Mouse (Mus musculus) ES-Bruce4 (cell line): ENCODE measurements around the gene Lhfpl3. TPM values are rescaled to one million over a fixed set of nuclear protein-coding genes. Genes with fewer than 3 reads are reported as not detected.

Source experiments
- H3K27ac ChIP-seq: 2 replicates; pipeline ENCODE4 v1.5.1; 2012; ENCODE audit warnings: low read length, inconsistent platforms; ENCODE audit not compliant: insufficient read depth
- H3K27me3 ChIP-seq: 2 replicates; pipeline ENCODE4 v1.6.1; 2012; ENCODE audit warnings: mild to moderate bottlenecking, low read length, inconsistent platforms; ENCODE audit not compliant: control insufficient read depth, poor library complexity, insufficient read depth, severe bottlenecking
- H3K36me3 ChIP-seq: 2 replicates; pipeline ENCODE4 v1.6.1; 2012; ENCODE audit warnings: inconsistent platforms, mild to moderate bottlenecking, low read length, moderate library complexity; ENCODE audit not compliant: control insufficient read depth, poor library complexity, insufficient read depth, severe bottlenecking
- H3K4me1 ChIP-seq: one replicate; pipeline ENCODE4 v1.8.1; 2011; ENCODE audit warnings: low read length; ENCODE audit not compliant: control insufficient read depth, insufficient read depth
- H3K4me3 ChIP-seq: 2 replicates; pipeline ENCODE4 v1.5.1; 2011; ENCODE audit warnings: low read depth, mild to moderate bottlenecking, low read length
- H3K9ac ChIP-seq: 2 replicates; pipeline ENCODE4 v1.6.1; 2012; ENCODE audit warnings: low read depth, mild to moderate bottlenecking, inconsistent platforms; ENCODE audit not compliant: poor library complexity, severe bottlenecking
- H3K9me3 ChIP-seq: replicated peaks from 2 replicates; pipeline ENCODE4 v1.6.1; 2012; ENCODE audit warnings: mild to moderate bottlenecking, low read length, inconsistent platforms; ENCODE audit not compliant: control insufficient read depth, poor library complexity, insufficient read depth, severe bottlenecking
- CTCF ChIP-seq: IDR thresholded peaks from one replicate; pipeline ENCODE4 v1.8.1; 2011; ENCODE audit warnings: low read depth, low read length
- EP300 ChIP-seq: IDR thresholded peaks from 2 replicates; pipeline ENCODE4 v1.6.1; 2011; ENCODE audit warnings: low read depth, low read length; ENCODE audit not compliant: insufficient read depth
- POLR2A ChIP-seq: IDR thresholded peaks from one replicate; pipeline ENCODE4 v1.8.1; 2011; ENCODE audit warnings: low read length; ENCODE audit not compliant: insufficient read depth
- polyA plus RNA-seq: library from polyadenylated mRNA; stranded (reverse); fragments of >200 nt; gene quantifications from 2 replicates; pipeline ENCODE4 v1.2.4, GENCODE M21; 2011; ENCODE audit warnings: low read depth; ENCODE audit not compliant: missing spikeins, insufficient read depth, insufficient read length

Gene Lhfpl3
- polyA plus RNA-seq, 1 experiment = not detected

DNA sequence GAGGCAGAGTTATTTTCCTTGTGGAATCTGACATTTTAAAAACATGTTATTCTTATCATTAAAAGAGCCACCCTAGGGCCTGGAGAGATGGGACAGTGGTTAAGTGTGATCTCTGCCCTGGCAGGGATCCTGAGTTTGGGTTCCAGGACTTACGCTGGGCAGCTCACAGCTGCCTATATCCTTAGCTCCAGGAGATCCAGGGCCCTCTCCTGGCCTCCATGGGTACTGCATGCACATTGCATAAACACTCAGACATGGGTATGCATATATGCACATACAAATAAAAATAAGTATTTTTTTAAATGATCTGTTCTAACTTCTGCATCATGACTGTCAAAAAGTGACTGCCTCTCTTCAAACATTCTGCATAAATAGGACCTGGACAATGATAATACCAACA is 115.5 kb downstream of the Lhfpl3 start:
- no peak overlapping the region for H3K9ac ChIP-seq
- no peaks in the 10 kb centered on the region for H3K4me1 ChIP-seq
- no peaks in the 10 kb centered on the region for H3K9me3 ChIP-seq
- peak; percentile 47 for TF ChIP-seq CTCF
- TF ChIP-seq POLR2A = no peak
- no peaks in the 10 kb centered on the region; the same call in 1 of the 2 replicates for H3K27me3 ChIP-seq
- H3K4me3 ChIP-seq = no peak overlapping the region
- H3K27ac ChIP-seq = no peak overlapping the region
- H3K36me3 ChIP-seq = no peaks in the 10 kb centered on the region

DNA sequence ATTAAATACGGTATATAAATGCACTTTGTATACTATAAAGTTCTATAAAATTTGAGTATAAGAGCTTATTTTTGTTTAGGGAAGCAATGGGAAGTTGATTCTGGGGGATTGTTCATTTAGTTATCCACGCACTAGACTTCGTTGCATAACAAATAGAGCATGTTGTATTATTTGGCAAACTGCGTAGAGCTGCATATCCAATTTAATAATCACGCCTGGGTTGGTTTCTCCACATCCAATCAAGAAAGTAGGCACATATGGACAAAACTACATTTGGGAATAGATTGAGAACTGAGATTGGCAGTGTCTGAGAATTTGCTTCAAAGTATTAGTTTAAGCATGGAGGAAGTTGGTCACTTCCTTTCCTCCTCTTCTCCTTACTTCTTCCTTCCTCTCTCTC is 123.2 kb downstream of the Lhfpl3 start:
- TF ChIP-seq EP300 = no peak
- no peak for TF ChIP-seq POLR2A
- no peak for TF ChIP-seq CTCF
- no peak overlapping the region for H3K4me3 ChIP-seq
- no peaks in the 10 kb centered on the region; the same call in 1 of the 2 replicates for H3K27me3 ChIP-seq
- no peaks in the 10 kb centered on the region for H3K4me1 ChIP-seq
- H3K27ac ChIP-seq = no peak overlapping the region
- H3K9me3 ChIP-seq = no peaks in the 10 kb centered on the region
- no peak overlapping the region for H3K9ac ChIP-seq
- H3K36me3 ChIP-seq = no peaks in the 10 kb centered on the region

DNA sequence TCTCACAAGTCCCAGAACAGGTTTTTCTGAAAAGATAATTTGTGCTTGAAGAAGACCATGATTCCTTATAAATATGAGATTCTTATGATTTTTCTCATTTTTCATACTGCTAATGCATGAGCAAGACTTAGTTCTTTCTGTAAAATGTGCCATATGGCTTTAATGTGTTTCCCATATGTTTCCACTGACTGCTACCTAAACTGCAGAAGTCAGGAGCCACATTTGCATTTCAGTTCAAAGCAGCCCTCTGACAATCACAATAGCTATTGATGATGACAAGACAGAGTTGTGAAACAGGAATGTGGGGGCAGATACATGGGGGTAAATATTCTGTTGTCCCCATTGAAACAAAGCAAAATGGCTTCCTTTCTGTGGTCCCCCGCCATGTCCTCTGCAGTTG is 126.6 kb downstream of the Lhfpl3 start:
- Histone ChIP-seq H3K27me3 (no peaks in the 10 kb centered on the region), H3K9ac (no peak overlapping the region), H3K9me3 (no peaks in the 10 kb centered on the region), H3K4me3 (no peak overlapping the region), H3K27ac (no peak overlapping the region), H3K4me1 (no peaks in the 10 kb centered on the region), H3K36me3 (no peaks in the 10 kb centered on the region)
- TF ChIP-seq EP300 = no peak
- no peak for TF ChIP-seq POLR2A
- no peak for TF ChIP-seq CTCF

DNA sequence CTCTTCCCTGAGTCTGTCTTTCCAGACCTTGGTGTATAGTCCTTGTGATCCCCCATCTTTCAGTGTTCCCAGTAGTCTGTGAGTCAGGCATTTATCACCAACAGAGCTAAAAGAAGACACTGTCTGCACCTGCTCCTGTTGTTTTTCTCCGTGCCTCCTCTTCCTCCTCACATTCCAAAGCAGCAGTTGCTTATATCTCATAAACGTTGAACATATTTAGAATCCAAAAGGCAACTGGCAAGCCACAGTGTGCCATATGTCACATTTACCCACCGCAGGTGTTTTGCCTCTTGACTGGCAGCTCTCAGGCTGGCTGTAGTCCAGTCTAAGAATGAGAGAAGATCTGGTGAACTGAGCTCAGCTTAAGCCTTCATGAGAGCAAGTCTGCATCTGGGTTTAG is 142.5 kb downstream of the Lhfpl3 start:
- no peak overlapping the region for H3K27ac ChIP-seq
- H3K4me1 ChIP-seq = no peaks in the 10 kb centered on the region
- TF ChIP-seq CTCF (no peak), EP300 (no peak), POLR2A (no peak)
- H3K36me3 ChIP-seq = no peaks in the 10 kb centered on the region
- no peak overlapping the region for H3K4me3 ChIP-seq
- H3K9ac ChIP-seq = no peak overlapping the region
- H3K27me3 ChIP-seq = no peaks in the 10 kb centered on the region
- H3K9me3 ChIP-seq = no peaks in the 10 kb centered on the region

DNA sequence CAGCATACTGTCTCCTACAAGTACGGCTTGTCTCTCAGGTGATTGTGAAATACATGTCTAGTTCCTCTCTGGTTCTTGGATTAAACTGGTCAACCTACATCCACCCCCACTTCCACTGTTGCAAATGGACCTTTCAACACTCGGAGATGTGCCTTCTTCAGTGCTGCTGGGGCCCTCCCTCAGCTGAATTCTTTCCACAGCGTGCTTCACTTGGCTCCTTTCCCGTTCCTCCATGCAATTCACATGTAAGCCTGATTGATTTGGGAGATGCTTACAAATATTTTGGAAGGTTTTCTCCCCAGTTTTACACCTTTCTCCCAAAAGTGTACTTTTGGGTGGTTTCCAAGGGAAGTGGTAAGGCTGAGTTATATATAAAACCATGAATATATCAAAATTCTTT is 143.6 kb downstream of the Lhfpl3 start:
- no peaks in the 10 kb centered on the region for H3K4me1 ChIP-seq
- no peaks in the 10 kb centered on the region for H3K36me3 ChIP-seq
- no peaks in the 10 kb centered on the region for H3K9me3 ChIP-seq
- no peak for TF ChIP-seq POLR2A
- no peak for TF ChIP-seq EP300
- no peak for TF ChIP-seq CTCF
- H3K4me3 ChIP-seq = no peak overlapping the region
- H3K9ac ChIP-seq = no peak overlapping the region
- H3K27me3 ChIP-seq = no peaks in the 10 kb centered on the region
- no peak overlapping the region for H3K27ac ChIP-seq

DNA sequence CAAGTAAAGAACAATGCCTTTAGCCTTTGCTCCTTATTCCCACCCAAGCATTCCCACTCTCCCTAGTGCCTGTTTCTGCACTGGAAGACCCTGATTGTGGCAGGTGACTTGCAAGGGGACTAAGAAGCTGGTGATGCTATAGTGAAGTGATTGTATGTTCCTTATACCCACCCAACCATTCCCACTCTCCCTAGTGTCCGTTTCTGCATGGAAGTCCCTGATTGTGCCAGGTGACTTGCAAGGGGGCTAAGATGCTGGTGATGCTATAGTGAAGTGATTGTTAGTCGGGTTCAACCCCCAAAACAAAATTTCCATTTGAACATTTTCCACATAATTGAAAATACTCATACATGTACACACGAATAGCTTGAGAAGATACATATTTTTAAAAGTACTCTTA is 151.4 kb downstream of the Lhfpl3 start:
- no peaks in the 10 kb centered on the region for H3K9me3 ChIP-seq
- H3K27ac ChIP-seq = no peak overlapping the region
- H3K27me3 ChIP-seq = no peaks in the 10 kb centered on the region
- TF ChIP-seq CTCF = no peak
- TF ChIP-seq POLR2A = no peak
- no peak for TF ChIP-seq EP300
- no peak overlapping the region for H3K4me3 ChIP-seq
- H3K36me3 ChIP-seq = no peaks in the 10 kb centered on the region
- no peak overlapping the region for H3K9ac ChIP-seq
- no peaks in the 10 kb centered on the region for H3K4me1 ChIP-seq
